Mouse (Mus musculus) forebrain, postnatal 0 days (tissue): Measurements from ENCODE around the gene Slc2a4. TPM values are rescaled to one million over a fixed set of nuclear protein-coding genes. Genes with fewer than 3 reads are reported as not detected.

ENCODE experiments used
- ATAC-seq: fragments of 200-750 bp; cut with Nextera tagmentation; 2 replicates; pipeline ENCODE4 v1.8.0; 2017; ENCODE audit warnings: mild to moderate bottlenecking, moderate library complexity
- DNase-seq: peaks from one replicate; pipeline ENCODE4 v3.0.0-alpha.2; 2015
- H3K27ac ChIP-seq: fragments of 300-500 bp; sonication (generic); 2 replicates; pipeline ENCODE4 v1.5.1; 2014; ENCODE audit warnings: low read depth, mild to moderate bottlenecking, antibody characterized with exemption, low read length, moderate library complexity, mixed read lengths
- H3K27me3 ChIP-seq: fragments of 300-500 bp; sonication (generic); 2 replicates; pipeline ENCODE4 v1.6.1; 2014; ENCODE audit warnings: mild to moderate bottlenecking, low read length, mixed read lengths; ENCODE audit not compliant: insufficient read depth
- H3K36me3 ChIP-seq: fragments of 300-500 bp; sonication (generic); 2 replicates; pipeline ENCODE4 v1.6.1; 2014; ENCODE audit warnings: mild to moderate bottlenecking, moderate library complexity; ENCODE audit not compliant: insufficient read depth
- H3K4me1 ChIP-seq: fragments of 300-500 bp; sonication (generic); 2 replicates; pipeline ENCODE4 v1.6.1; 2014; ENCODE audit warnings: antibody characterized with exemption; ENCODE audit not compliant: insufficient read depth
- H3K4me2 ChIP-seq: fragments of 300-500 bp; sonication (generic); 2 replicates; pipeline ENCODE4 v1.6.1; 2014; ENCODE audit warnings: low read depth, mild to moderate bottlenecking, moderate library complexity
- H3K4me3 ChIP-seq: fragments of 300-500 bp; sonication (generic); 2 replicates; pipeline ENCODE4 v1.5.1; 2014; ENCODE audit warnings: low read depth, low read length, mixed read lengths
- H3K9ac ChIP-seq: fragments of 300-500 bp; sonication (generic); 2 replicates; pipeline ENCODE4 v1.6.1; 2014; ENCODE audit warnings: mild to moderate bottlenecking
- H3K9me3 ChIP-seq: fragments of 300-500 bp; sonication (generic); 2 replicates; pipeline ENCODE4 v1.6.1; 2016; ENCODE audit warnings: low read length
- CTCF ChIP-seq: sonication (generic); IDR thresholded peaks from 2 replicates; pipeline ENCODE4 v1.5.1; 2016; ENCODE audit warnings: antibody characterized with exemption, control low read depth, low read depth
- WGBS: fragments of 180-500 bp; shearing (Covaris S2); extraction: QIAGEN DNeasy Blood & Tissue Kit; methylation state at CpG from one replicate; pipeline ENCODE4 v1.1.7; 2014; 5-methylcytosine and 5-hydroxymethylcytosine counted together
- polyA plus RNA-seq: library from polyadenylated mRNA; unstranded; fragments of >200 nt; fragmentation: Nextera tagmentation; extraction: Ambion mirVana; gene quantifications from 2 replicates; pipeline ENCODE4 v1.2.1, GENCODE M21; 2015
- total RNA-seq: library from RNA; depleted of rRNA; stranded (reverse); fragments of >200 nt; gene quantifications from 2 replicates; pipeline ENCODE4 v1.2.3, GENCODE M21; 2014

Gene Slc2a4
- total and polyA plus RNA-seq, 2 experiments from 2014 or later = 3.5 to 7.8 TPM

DNA sequence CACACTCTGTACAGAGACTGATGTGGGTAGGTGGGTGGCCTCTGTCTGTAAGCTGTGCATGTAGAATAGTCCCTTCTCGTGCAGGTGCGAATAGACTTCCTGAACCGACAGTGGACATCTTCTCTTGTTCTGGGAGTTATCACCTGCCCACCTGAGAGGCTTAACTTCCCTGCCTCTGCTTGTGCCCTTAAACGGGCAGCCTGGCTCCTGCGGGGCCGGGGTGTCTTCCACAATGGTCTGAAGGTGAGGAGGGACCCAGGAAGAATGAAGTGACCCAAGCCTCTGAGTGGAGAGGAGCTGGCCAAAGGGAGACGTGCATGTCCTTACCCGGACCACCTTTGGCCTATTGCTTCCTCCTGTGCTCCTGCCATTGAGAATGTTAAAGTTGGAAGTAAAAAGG is 37.8 kb downstream of the Slc2a4 start:
- H3K36me3 ChIP-seq = peaks cover 89% of the 10 kb centered on the region
- DNase-seq = no peak
- ATAC-seq = no peak
- H3K27me3 ChIP-seq = no peaks in the 10 kb centered on the region
- H3K9ac ChIP-seq = no peak overlapping the region
- peaks cover 5% of the 10 kb centered on the region; the same call in 1 of the 2 replicates for H3K4me1 ChIP-seq
- H3K27ac ChIP-seq = no peak overlapping the region
- H3K4me2 ChIP-seq = no peak overlapping the region
- no peaks in the 10 kb centered on the region for H3K9me3 ChIP-seq
- no peak overlapping the region for H3K4me3 ChIP-seq
- WGBS = 95% methylated on average over 8 of the region's 8 CpGs
- TF ChIP-seq CTCF = no peak

DNA sequence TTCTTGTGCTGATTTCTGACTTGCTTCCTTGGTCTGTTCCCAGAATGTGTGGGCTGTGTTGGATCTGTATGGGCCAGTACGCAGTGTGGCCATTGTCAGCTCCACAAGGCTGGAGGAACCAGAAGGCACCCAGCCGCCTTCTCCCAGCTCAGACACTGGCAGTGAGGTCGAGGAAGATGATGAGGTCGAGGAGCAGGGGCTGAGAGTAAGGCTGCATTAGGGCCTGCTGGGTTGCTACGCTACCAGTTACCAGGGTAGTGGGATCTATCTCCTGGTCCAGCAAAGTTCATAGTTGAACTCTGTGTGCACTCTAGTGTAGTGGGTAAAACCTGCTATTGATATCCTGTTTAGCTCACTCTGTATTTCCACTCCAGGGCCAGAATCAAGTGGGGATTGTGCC is 38.8 kb downstream of the Slc2a4 start:
- no peaks in the 10 kb centered on the region for H3K9me3 ChIP-seq
- H3K36me3 ChIP-seq = peaks cover 94% of the 10 kb centered on the region
- H3K4me2 ChIP-seq = no peak overlapping the region
- H3K4me3 ChIP-seq = no peak overlapping the region
- no peaks in the 10 kb centered on the region for H3K4me1 ChIP-seq
- no peak for DNase-seq
- H3K27ac ChIP-seq = no peak overlapping the region
- 89% methylated on average over 5 of the region's 5 CpGs for WGBS
- no peak for TF ChIP-seq CTCF
- no peaks in the 10 kb centered on the region for H3K27me3 ChIP-seq
- H3K9ac ChIP-seq = no peak overlapping the region
- ATAC-seq = no peak

GRCm38 (mm10) chr11:69908645-69909044 is 39.3 kb downstream of the Slc2a4 start:
- H3K4me2 ChIP-seq = no peak overlapping the region
- H3K4me1 ChIP-seq = no peaks in the 10 kb centered on the region
- no peak for TF ChIP-seq CTCF
- no peaks in the 10 kb centered on the region for H3K27me3 ChIP-seq
- no peak overlapping the region for H3K27ac ChIP-seq
- H3K4me3 ChIP-seq = no peak overlapping the region
- no peak for DNase-seq
- no peak overlapping the region for H3K9ac ChIP-seq
- no peak for ATAC-seq
- H3K36me3 ChIP-seq = peaks cover 99% of the 10 kb centered on the region
- no peaks in the 10 kb centered on the region for H3K9me3 ChIP-seq
- 89% methylated on average over 11 of the region's 11 CpGs for WGBS

DNA sequence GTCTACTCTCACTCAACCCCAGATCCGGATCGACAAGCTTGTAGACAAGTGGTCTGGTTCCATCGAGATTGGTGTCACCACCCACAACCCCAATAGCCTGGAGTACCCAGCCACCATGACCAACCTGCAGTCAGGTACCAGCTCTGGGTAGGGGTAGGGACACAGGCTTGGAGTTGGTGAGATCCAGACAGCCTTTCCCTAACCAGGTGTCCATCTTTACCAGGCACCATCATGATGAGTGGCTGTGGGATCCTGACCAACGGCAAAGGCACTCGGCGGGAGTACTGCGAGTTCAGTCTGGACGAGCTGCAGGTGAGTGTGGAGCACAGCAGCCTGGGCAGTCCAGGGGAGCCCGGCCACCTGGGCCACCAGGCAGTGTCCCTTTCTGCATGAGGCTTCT is 43.7 kb downstream of the Slc2a4 start:
- Histone ChIP-seq H3K36me3 (peaks cover 60% of the 10 kb centered on the region), H3K27me3 (no peaks in the 10 kb centered on the region), H3K4me2 (no peak overlapping the region), H3K9me3 (no peaks in the 10 kb centered on the region), H3K4me1 (peaks cover 9% of the 10 kb centered on the region), H3K4me3 (no peak overlapping the region), H3K27ac (no peak overlapping the region), H3K9ac (no peak overlapping the region)
- ATAC-seq (no peak), DNase-seq (no peak)
- 95% methylated on average over 9 of the region's 9 CpGs for WGBS
- TF ChIP-seq CTCF = no peak

- peaks cover 14% of the 10 kb centered on the region for H3K4me1 ChIP-seq
- H3K4me3 ChIP-seq = no peak overlapping the region
- no peaks in the 10 kb centered on the region for H3K9me3 ChIP-seq
- H3K9ac ChIP-seq = no peak overlapping the region
- peaks cover 47% of the 10 kb centered on the region for H3K36me3 ChIP-seq
- H3K27me3 ChIP-seq = no peaks in the 10 kb centered on the region
- no peak overlapping the region for H3K27ac ChIP-seq
- DNase-seq = no peak
- ATAC-seq = no peak
- WGBS = 88% methylated on average over 13 of the region's 13 CpGs
- TF ChIP-seq CTCF = no peak
- H3K4me2 ChIP-seq = peak overlapping the region; percentile 89; the same call in 1 of the 2 replicates
Observed at GRCm38 (mm10) chr11:69902972-69903371, 45.0 kb downstream of the Slc2a4 start.

DNA sequence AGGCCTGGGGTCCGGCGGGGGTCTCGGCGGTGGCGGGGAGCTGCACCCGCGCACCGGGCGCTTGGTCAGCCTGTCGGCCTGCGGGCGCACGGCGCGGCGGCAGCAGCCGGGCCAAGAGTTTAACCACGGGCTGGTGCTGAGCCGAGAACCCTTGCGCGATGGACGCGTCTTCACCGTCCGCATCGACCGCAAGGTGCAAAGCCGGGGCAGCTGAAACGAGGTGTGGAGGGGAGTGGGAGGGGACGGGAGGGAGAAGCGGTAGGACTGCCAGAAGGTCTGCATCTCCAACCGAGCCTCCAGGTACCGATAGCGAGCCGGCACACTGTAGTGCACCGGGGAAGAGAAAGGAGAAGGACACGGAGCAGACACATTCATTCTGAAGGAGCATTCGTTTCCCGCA is 46.0 kb downstream of the Slc2a4 start:
- H3K4me1 ChIP-seq = peaks cover 14% of the 10 kb centered on the region
- peak overlapping the region; percentile 89 for H3K4me2 ChIP-seq
- WGBS = under 1% methylated on average over 36 of the region's 39 CpGs
- peak overlapping the region; percentile 74 for H3K9ac ChIP-seq
- H3K27ac ChIP-seq = peak overlapping the region; percentile 91
- ATAC-seq = no peak
- no peaks in the 10 kb centered on the region for H3K9me3 ChIP-seq
- peak overlapping the region; percentile 82 for H3K4me3 ChIP-seq
- H3K36me3 ChIP-seq = peaks cover 37% of the 10 kb centered on the region
- peak; percentile 26 for DNase-seq
- no peak for TF ChIP-seq CTCF
- no peaks in the 10 kb centered on the region for H3K27me3 ChIP-seq

- ATAC-seq (peak; percentile 84), DNase-seq (peak; percentile 99)
- Histone ChIP-seq H3K4me3 (peak overlapping the region; percentile 82), H3K4me1 (peaks cover 14% of the 10 kb centered on the region), H3K36me3 (peaks cover 31% of the 10 kb centered on the region), H3K27ac (peak overlapping the region; percentile 91), H3K4me2 (peak overlapping the region; percentile 89), H3K9me3 (no peaks in the 10 kb centered on the region), H3K27me3 (no peaks in the 10 kb centered on the region), H3K9ac (peak overlapping the region; percentile 74)
- no peak for TF ChIP-seq CTCF
- WGBS = under 1% methylated on average over 42 of the region's 42 CpGs
Observed at GRCm38 (mm10) chr11:69901406-69901846, 46.6 kb downstream of the Slc2a4 start.
